Mouse (Mus musculus) CD8-positive naive resting alpha-beta T cell, adult 2 months (primary cell): ENCODE results near the gene Eloa.

ENCODE experiments used
- DNase-seq, 2 experiments: peaks; one replicate each; pipeline ENCODE4 v3.0.0; 2022; ENCODE audit warnings: low read depth in 2 of 2, low spot score in 2 of 2

Eloa gene

GRCm38 (mm10) chr4:136021549-136022047 is at the start of gene Eloa:
TSS of gene Eloa (minus strand) at chr4:136021763.
- peak; percentile 99 to 100 for DNase-seq

DNA sequence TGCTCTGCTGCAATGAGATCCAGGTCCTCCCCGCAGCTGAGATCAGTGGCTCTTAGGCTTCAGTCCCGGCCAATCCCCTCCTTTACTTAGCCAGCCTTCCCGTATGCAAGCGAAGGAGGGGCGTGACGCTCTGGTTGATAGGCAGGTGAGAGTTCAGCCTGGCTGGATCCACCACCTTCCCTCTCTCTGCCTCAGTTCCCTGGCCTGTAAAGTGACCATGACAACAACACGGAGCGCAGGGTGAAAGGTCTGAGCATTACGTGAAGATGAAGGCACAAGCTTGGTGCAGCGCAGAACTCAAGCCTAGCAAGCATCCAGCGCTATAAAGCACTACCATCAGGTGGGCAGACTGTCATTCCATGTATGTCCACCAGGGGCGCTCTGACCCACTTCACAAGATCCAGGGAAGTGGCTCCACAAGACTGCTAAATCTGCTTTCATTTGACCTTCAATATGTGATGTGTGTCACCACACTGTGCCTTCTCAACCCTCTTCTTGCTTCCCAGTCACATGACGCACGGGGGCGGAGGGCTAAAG is 49.7 kb upstream of the Eloa start:
- peak; percentile 78 to 87 for DNase-seq

GRCm38 (mm10) chr4:136070592-136070991 is 49.0 kb upstream of the Eloa start:
- no peak for DNase-seq

DNA sequence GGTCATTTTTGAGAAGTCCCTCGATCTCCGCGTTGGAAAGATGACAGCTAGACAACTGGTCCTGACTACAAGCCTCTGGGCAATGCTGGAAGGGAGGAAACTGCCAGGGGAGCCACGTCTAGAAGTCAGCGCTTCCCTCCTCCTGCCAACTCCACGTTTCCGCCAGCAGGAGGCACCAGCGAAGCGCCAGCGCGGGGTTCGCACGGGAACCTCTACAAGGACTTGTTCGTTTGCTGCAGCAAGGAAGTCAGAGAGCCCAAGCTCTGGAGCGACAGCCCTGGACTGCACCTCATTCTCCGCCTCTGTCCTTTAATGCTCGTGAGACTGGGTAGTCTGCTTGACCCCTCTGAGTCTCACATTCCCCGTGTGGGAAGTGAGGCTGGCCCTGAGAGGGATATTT is 48.4 kb upstream of the Eloa start:
- DNase-seq, result peak; percentile 80 to 82

DNA sequence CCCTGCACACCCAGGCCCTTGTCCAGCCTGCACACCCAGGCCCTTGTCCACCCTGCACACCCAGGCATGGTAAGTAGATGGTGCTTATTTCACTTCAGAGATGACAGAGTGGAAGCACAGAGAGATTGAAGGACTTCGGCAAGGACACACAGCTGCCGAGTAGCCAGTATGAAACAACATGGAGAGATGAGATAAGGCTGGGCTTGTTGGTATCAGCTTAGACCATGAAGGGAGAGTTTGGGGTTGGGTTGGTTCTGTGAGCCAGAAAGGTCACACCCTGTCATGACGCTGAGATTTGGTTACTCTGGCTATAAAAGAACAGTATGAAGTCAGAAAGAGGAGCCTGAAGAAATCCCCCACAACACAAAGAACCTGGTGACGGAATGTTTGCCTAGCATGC is 47.8 kb upstream of the Eloa start:
- no peak for DNase-seq

GRCm38 (mm10) chr4:136063143-136063542 is 41.6 kb upstream of the Eloa start:
- DNase-seq, result no peak

DNA sequence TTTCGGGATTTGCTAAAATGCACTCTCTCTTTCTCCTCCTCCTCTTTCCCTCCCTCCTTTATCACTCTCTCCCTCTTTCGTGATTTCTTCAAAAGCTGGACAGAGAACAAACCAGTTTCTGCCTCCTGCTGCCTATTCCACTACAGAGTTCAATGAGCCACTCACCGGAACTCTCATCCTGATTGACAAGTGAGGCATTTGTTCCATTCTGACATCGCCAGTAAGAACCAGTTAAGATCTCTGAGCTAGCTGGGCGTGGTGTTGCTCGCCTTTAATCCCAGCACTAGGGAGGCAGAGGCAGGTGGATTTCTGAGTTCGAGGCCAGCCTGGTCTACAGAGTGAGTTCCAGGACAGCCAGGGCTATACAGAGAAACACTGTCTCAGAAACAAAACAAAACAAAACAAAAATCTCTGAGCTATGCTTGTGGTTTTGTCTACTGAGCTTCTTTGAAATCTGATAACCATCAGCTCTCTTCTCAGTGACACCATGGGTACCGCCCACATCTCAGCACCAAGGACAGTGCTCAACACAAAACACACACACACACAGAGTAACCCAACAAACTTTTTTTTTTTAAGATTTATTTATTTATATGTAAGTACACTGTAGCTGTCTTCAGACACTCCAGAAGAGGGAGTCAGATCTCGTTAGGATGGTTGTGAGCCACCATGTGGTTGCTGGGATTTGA is 38.4 kb upstream of the Eloa start:
- DNase-seq, result peak in 1 of 2 experiments; percentile 33

- DNase-seq, result no peak
Measured at GRCm38 (mm10) chr4:136057916-136058315, 36.4 kb upstream of the Eloa start.

- DNase-seq, result no peak
Measured at GRCm38 (mm10) chr4:136056030-136056429, 34.5 kb upstream of the Eloa start.

- no peak for DNase-seq
Measured at GRCm38 (mm10) chr4:136053843-136054242, 32.3 kb upstream of the Eloa start.

DNA sequence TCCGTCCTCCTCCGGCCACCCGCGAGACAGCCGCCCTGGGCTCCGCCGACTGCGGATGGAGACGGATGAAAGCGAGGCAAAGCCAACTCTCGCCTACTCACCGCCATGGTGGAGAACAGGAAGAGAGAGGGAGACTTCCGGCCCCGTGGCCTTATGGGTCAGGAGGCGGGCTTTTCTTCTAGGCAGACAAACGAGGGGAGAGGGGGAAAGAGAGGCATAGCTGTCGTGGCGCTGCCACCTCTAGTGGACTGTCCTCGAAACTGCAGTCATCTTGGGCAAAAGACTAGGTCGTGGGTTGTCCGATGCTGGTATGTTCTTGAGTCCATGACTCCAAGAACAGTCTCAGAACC is 31.7 kb upstream of the Eloa start, which contains the start of gene Rpl11:
Gene Rpl11 (minus strand): TSS at position 182 of the 350 bp plus-strand sequence.
- peak; percentile 89 to 91 for DNase-seq

- DNase-seq, result no peak
Measured at GRCm38 (mm10) chr4:136052534-136053246, 31.1 kb upstream of the Eloa start.

- DNase-seq, result no peak
Measured at GRCm38 (mm10) chr4:136052060-136052459, 30.5 kb upstream of the Eloa start.

DNA sequence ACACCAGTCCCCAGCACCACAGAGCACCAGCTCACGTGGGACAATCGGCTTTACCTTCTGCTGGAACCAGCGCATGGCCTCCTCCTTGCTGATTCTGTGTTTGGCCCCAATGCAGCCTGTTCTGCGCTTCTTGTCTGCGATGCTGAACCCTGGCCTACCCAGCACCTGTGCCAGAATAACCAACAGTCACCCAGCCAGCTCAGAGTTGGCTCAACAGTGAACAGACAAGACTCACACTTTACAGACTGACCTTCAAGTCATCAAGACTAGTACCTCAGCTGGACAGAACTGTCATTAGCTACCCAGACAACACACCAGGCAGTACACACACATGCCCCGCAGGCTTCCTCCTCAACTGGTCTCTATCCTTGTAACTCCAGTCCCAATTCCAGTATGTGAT is 28.7 kb upstream of the Eloa start:
- no peak for DNase-seq

GRCm38 (mm10) chr4:136048291-136049032 is 26.9 kb upstream of the Eloa start:
- DNase-seq, result no peak

GRCm38 (mm10) chr4:136047626-136048025 is 26.1 kb upstream of the Eloa start:
- no peak for DNase-seq

GRCm38 (mm10) chr4:136046888-136047287 is 25.3 kb upstream of the Eloa start:
- no peak for DNase-seq

DNA sequence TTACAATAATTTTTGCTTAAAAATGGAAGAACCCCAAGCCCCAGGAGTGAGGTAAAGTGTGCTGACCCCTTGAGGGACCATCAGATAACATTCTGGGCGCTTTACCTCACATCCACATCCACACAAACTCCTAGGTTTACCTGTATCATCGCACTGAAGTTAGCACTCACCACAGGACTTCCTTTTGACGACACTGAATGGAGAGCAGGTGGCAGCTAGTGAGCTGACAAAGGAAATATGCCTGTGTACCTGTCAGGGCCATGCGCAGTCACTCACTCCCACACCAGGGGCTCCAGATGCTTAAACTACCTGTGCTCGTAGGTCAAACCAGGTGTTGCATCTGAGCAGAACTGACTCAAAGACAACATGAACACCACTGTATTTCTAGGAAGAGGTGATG is 23.5 kb upstream of the Eloa start:
- DNase-seq, result no peak

DNA sequence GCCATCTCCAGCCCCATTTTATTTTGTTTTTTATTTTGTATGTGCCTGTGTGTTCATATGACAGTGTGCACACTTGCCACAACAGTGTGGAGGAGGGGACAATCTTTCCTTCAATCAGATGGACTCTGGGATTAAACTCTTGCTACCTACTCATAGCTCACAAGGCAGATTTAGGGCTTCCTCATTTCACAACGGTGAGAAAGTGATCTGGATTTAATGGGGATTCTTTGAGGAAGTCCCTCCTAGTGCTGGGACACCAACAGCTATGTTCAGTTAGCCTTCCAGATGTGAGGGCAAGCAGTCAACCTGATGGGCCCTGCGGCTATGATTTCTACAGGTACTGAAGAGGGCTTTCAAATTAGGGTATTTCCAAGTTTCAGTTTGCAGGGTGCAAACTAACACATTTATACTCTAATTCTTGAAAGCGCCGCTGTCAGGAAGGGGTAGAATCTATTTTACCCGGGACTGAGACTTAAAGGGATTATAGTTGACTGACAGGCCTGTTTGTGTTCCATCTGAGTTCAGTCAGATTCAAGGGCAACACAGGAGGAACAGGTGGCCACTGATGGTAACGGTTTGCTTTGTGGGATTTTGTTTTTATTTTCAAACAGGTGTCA is 22.3 kb upstream of the Eloa start:
- DNase-seq, result no peak

DNA sequence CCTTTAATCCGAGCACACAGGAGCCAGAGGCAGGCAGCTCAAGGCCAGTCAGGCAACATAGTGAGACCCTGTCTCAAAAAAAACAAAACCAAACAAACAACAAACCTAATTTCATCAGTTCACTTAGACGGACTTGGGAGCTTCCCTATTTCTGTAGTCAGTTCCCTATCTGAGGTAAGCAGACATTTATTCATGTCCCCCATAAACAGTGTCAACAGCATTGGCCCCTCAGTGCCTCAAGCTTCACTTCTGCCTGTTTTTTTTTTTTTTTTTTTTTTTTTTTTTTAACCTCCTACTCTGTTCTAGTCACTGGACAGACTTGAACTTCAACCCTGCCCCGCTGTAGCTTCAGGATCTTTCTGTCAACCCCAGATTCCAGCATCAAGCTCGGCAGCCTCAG is 13.5 kb upstream of the Eloa start:
- DNase-seq, result no peak

DNA sequence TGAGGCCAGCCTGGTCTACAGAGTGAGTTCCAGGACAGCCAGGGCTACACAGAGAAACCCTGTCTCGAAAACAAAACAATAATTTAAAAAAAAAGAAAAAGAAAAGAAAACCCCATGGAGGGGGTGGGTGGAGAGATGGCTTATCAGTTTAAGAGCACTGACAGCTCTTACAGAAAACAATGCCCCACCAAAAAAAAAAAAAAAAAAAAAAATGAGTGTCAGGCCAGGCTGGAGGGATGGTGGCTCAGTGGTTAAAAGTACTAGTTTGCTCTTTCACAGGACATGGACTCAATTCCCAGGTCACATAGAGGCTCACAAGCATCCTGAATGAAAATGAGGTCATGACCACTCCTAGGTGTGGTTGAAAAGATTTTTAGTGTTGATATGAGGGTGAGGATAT is 11.7 kb upstream of the Eloa start:
- DNase-seq, result no peak
